Mouse (Mus musculus) kidney, embryonic 14.5 days (tissue): ENCODE data around the gene Cyp1b1. TPM values are rescaled to one million over a fixed set of nuclear protein-coding genes. Genes with fewer than 3 reads are reported as not detected.

Experiments used
- ATAC-seq: fragments of 200-750 bp; cut with Nextera tagmentation; 2 replicates; pipeline ENCODE4 v1.8.0; 2017; ENCODE audit warnings: moderate number of reproducible peaks, mild to moderate bottlenecking, moderate TSS enrichment, moderate library complexity; ENCODE audit not compliant: low FRiP score, low TSS enrichment
- H3K27ac ChIP-seq: fragments of 300-500 bp; sonication (generic); 2 replicates; pipeline ENCODE4 v1.5.1; 2014; ENCODE audit warnings: low read depth, mild to moderate bottlenecking, low read length, moderate library complexity, mixed read lengths
- H3K27me3 ChIP-seq: fragments of 300-500 bp; sonication (generic); 2 replicates; pipeline ENCODE4 v1.6.1; 2014; ENCODE audit warnings: mild to moderate bottlenecking, low read length; ENCODE audit not compliant: control insufficient read depth, insufficient read depth
- H3K36me3 ChIP-seq: fragments of 300-500 bp; sonication (generic); 2 replicates; pipeline ENCODE4 v1.6.1; 2014; ENCODE audit warnings: low read length, mixed read lengths; ENCODE audit not compliant: control insufficient read depth, insufficient read depth
- H3K4me1 ChIP-seq: fragments of 300-500 bp; sonication (generic); 2 replicates; pipeline ENCODE4 v1.6.1; 2014; ENCODE audit warnings: low read length, mixed read lengths; ENCODE audit not compliant: control insufficient read depth, insufficient read depth
- H3K4me2 ChIP-seq: fragments of 300-500 bp; sonication (generic); replicated peaks from 2 replicates; pipeline ENCODE4 v1.6.1; 2014; ENCODE audit warnings: low read depth, mild to moderate bottlenecking, low read length
- H3K4me3 ChIP-seq: fragments of 300-500 bp; sonication (generic); 2 replicates; pipeline ENCODE4 v1.5.1; 2014; ENCODE audit warnings: mild to moderate bottlenecking, low read length
- H3K9ac ChIP-seq: fragments of 300-500 bp; sonication (generic); 2 replicates; pipeline ENCODE4 v1.6.1; 2014; ENCODE audit warnings: low read depth, mild to moderate bottlenecking, low read length, moderate library complexity
- H3K9me3 ChIP-seq: fragments of 300-500 bp; sonication (generic); 2 replicates; pipeline ENCODE4 v1.6.1; 2016; ENCODE audit warnings: low read length; ENCODE audit not compliant: control insufficient read depth
- WGBS: fragments of 180-500 bp; shearing (Covaris S2); extraction: QIAGEN DNeasy Blood & Tissue Kit; methylation state at CpG from one replicate; pipeline ENCODE4 v1.1.7; 2014; 5-methylcytosine and 5-hydroxymethylcytosine counted together
- polyA plus RNA-seq: library from polyadenylated mRNA; unstranded; fragments of >200 nt; fragmentation: Nextera tagmentation; extraction: Ambion mirVana; gene quantifications from 2 replicates; pipeline ENCODE4 v1.2.1, GENCODE M21; 2014

Cyp1b1 gene
- polyA plus RNA-seq: 9.0 and 16.5 TPM in 2 replicates

DNA sequence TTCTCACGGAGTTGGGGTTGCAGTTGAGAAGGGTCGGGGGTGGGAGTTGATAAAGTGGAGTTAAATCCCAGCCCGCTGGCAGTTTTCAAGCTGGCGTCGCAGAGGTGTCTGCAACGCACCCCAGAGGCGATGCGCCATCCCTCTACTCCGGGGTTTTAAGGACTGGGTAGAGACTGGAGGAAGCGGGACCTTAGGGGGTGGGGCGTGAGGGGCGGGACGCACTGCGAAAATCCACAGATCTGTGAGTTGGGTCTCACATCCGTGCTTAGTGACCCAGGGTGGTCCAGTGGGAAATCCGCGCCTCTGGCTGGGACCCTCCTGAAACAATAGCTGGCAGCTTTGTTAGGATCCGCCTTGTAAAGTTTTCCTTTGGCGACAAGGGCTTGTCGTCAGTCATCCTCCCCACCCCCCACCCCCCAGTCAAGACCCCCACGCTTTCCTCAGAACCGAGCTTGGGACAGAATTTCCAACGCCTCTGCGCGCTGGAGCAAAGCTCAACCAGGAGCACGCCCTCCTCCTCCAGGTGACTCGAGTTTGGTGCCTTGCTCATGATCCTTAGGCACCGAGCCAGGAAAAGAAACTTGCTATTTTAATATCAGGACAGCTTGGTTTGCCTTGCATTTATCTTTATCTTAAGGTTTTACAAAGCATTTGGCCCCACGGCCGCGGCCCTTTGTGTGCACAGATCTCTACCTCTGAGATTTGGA is at the start of gene Cyp1b1:
Cyp1b1 (minus strand) TSS at position 131 of the 707 bp plus-strand sequence.
- Histone ChIP-seq H3K27me3 (peaks cover 22% of the 10 kb centered on the region), H3K4me3 (peak within 1 kb of the TSS; percentile 49), H3K4me1 (peaks cover 13% of the 10 kb centered on the region; the same call in 1 of the 2 replicates), H3K27ac (peak within 1 kb of the TSS; percentile 71), H3K36me3 (no peaks in the 10 kb centered on the region), H3K9me3 (no peaks in the 10 kb centered on the region), H3K9ac (peak within 1 kb of the TSS; percentile 60), H3K4me2 (peak within 1 kb of the TSS; percentile 88)
- ATAC-seq: peak; percentile 53
- WGBS: under 1% methylated on average over 31 of the region's 31 CpGs

DNA sequence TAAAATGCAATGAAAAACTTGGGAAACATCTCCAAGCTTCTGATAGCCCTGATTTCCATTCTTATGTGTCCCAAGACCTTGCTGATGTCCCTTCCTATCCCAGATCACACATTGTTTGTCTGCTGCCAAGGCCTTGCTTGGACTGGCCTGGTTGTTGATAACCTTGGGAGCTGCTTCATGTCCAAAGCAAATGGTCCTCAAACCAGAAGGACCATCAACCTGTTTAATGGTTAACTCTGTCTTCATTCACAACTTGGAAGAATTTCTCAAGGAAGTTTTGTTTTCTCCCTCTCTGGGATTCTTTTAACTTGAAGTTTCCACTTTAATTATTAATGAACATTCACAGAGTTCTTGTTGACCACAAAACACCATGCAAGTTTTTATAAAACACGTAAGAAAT is 47.0 kb upstream of the Cyp1b1 start:
- Histone ChIP-seq H3K4me2 (no peak overlapping the region), H3K4me3 (no peak overlapping the region), H3K27ac (no peak overlapping the region), H3K36me3 (no peaks in the 10 kb centered on the region), H3K27me3 (no peaks in the 10 kb centered on the region), H3K9ac (no peak overlapping the region), H3K4me1 (0 out of 2 replicates have a peak, but pooled peaks cover 6% of the 10 kb centered on the region), H3K9me3 (no peaks in the 10 kb centered on the region)
- no peak for ATAC-seq
- WGBS: 86% methylated on average over 1 of the region's 1 CpGs

DNA sequence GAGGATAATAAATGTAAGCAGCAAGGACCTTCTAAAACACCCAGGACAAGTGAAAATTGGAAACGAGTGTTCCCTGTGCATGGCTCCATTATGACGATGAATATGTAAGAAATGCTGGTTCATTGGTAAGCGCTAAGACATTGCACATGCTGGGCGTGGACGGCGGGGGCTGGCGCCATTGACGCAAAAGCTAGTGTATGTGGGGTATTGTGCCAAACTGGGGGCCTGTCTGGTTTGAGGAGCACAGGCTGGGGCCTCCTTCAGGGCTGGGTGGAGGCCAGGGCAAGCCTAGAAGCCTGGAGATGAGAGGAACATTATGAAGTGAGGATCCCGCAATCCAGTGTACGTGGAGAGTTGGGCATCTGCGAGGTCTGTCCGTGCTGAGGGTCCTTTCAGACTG is 39.0 kb upstream of the Cyp1b1 start:
- Histone ChIP-seq H3K27me3 (no peaks in the 10 kb centered on the region), H3K27ac (no peak overlapping the region), H3K9ac (no peak overlapping the region), H3K4me2 (no peak overlapping the region), H3K9me3 (peaks cover 2% of the 10 kb centered on the region; the same call in 1 of the 2 replicates), H3K4me1 (peaks cover 27% of the 10 kb centered on the region), H3K4me3 (no peak overlapping the region), H3K36me3 (no peaks in the 10 kb centered on the region)
- ATAC-seq: no peak
- WGBS: 93% methylated on average over 12 of the region's 12 CpGs

DNA sequence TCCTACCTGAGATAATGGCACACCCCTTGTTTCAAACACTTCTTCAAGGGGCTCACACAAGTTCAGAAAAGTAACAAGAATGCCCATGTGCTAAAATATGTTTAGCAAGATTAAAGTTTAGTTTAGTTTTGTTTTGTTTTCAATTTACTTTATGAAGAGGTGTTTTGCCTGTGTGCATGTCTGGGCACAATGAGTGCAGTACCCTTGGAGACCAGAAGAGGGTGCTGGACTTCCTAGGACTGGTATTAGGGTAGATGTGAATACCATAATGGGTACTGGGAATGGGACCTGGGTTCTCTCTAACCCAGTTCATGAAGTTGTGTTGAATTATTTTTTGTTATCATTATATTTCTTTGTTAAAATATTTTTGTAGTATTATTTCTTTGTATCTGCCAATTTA is 38.0 kb upstream of the Cyp1b1 start:
- no peak for ATAC-seq
- Histone ChIP-seq H3K36me3 (no peaks in the 10 kb centered on the region), H3K9ac (no peak overlapping the region), H3K4me1 (peaks cover 22% of the 10 kb centered on the region), H3K27me3 (no peaks in the 10 kb centered on the region), H3K4me3 (no peak overlapping the region), H3K27ac (no peak overlapping the region), H3K4me2 (no peak overlapping the region), H3K9me3 (peaks cover 3% of the 10 kb centered on the region; the same call in 1 of the 2 replicates)

DNA sequence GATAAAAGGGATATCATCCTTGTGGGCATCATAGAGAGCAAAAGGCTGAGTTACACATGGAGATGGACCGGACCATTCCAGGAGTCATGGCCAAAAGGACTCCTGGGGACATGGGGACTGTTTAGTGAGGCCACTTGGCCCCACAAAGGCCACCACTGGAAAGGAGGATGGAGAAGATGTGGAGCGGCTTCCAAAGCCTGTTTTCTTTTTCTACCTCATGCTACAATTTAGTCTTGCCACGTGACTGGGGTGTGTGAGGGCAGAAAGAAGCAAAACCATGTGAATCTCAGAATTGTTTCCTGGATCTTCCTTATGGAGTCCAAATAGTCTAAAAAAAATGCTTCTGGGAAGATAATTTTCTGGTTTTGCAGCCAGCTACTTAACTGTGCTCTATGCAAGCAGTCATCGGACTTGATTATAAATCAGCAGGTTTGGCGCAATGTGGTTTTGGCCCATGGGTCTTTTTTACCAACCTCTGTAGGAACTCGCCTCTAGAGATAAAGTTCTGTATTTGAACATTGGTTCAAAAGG is 36.9 kb upstream of the Cyp1b1 start:
- Histone ChIP-seq H3K4me1 (peaks cover 25% of the 10 kb centered on the region), H3K9ac (no peak overlapping the region), H3K27me3 (no peaks in the 10 kb centered on the region), H3K9me3 (peaks cover 8% of the 10 kb centered on the region; the same call in 1 of the 2 replicates), H3K27ac (no peak overlapping the region), H3K4me2 (no peak overlapping the region), H3K36me3 (no peaks in the 10 kb centered on the region), H3K4me3 (no peak overlapping the region)
- ATAC-seq: no peak
- WGBS: 87% methylated on average over 6 of the region's 6 CpGs

DNA sequence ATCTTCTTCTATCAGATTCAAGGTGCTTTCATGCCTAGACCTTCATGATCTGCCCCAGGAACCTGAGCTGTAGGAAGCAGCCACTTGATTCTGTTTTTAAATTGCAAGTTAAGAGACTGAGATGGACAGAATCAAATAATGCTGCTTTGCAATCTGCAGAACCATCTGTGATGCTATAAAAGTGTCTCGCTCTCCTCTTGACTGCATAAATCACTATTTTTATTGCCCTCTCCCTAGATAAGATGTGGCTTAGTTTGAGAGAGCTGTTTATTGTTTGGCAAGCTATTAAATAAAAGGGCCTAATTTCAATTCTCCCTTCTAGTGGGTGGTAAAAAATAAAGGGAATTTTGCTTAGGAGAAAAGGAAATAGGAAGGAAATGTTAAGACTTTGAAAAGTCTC is 34.8 kb upstream of the Cyp1b1 start:
- Histone ChIP-seq H3K4me1 (peaks cover 32% of the 10 kb centered on the region), H3K4me2 (no peak overlapping the region), H3K27ac (peak overlapping the region; percentile 87)

DNA sequence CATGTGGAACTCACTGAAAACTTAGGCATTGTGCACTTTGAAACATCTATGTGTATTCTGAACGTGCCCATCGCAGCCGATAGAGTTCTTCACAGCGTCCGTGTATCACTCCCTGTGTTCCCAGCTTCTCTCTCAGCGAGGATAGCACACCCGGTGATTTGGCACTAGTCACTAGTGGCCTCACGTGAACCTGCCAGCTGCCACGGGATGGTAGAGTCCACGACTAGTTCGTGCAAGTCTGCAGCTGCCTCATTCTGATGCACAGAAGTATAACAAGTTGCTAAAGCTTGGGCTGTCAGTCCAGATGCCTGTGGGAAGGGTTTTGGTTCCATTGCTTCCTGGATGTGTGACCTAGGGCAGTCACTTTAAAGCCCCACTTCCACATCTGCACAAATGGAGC is 32.1 kb upstream of the Cyp1b1 start:
- H3K9ac ChIP-seq: no peak overlapping the region
- H3K27me3 ChIP-seq: no peaks in the 10 kb centered on the region
- ATAC-seq: no peak
- no peak overlapping the region for H3K4me3 ChIP-seq
- WGBS: 89% methylated on average over 11 of the region's 11 CpGs
- peak overlapping the region; percentile 38 for H3K27ac ChIP-seq
- peaks cover 8% of the 10 kb centered on the region; the same call in 1 of the 2 replicates for H3K9me3 ChIP-seq
- peaks cover 28% of the 10 kb centered on the region for H3K4me1 ChIP-seq
- H3K4me2 ChIP-seq: no peak overlapping the region
- H3K36me3 ChIP-seq: no peaks in the 10 kb centered on the region

More for the DNA sequence above, 34.8 kb upstream of the Cyp1b1 start:
- 38% methylated on average over 1 of the region's 1 CpGs for WGBS
- Histone ChIP-seq H3K36me3 (no peaks in the 10 kb centered on the region), H3K27me3 (no peaks in the 10 kb centered on the region), H3K9ac (no peak overlapping the region), H3K4me3 (no peak overlapping the region), H3K9me3 (peaks cover 8% of the 10 kb centered on the region; the same call in 1 of the 2 replicates)
- ATAC-seq: peak; percentile 87

DNA sequence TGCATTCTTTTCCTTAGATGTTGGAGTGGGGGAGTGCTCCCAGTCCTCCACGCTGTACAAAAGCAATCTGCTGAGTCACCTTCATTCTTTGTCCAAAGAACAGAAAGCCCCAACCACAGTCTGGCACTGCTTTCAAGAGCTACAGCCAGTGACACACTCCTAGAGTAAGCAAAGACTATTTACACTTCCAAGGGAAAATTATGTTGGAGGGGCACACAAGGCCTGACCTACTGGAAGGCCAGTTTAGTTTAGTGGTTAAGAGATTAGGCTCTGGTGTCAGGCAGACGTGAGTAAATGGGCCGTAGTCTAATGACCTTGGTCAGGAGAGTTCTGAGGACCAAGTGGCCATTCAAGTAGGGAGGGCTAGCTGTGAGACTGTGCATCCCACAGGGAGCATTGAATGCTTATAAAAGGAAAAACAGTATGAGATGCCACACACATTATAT is 31.3 kb upstream of the Cyp1b1 start:
- peak overlapping the region; percentile 38 for H3K27ac ChIP-seq

More for the DNA sequence above, 31.3 kb upstream of the Cyp1b1 start:
- Histone ChIP-seq H3K9ac (no peak overlapping the region), H3K9me3 (peaks cover 8% of the 10 kb centered on the region; the same call in 1 of the 2 replicates), H3K36me3 (no peaks in the 10 kb centered on the region), H3K27me3 (no peaks in the 10 kb centered on the region), H3K4me2 (no peak overlapping the region), H3K4me3 (no peak overlapping the region), H3K4me1 (peaks cover 28% of the 10 kb centered on the region)
- 11% methylated on average over 3 of the region's 3 CpGs for WGBS
- peak; percentile 37 for ATAC-seq
